Mouse (Mus musculus) bone marrow, adult 2 months (tissue): Measurements from ENCODE around the gene Ms4a2. TPM values are rescaled to one million over a fixed set of nuclear protein-coding genes. Genes with fewer than 3 reads are reported as not detected.
A peak's percentile ranks its signal among the peaks of the same experiment; 100 is the strongest.

Source experiments
- H3K27ac ChIP-seq: fragments of 200-500 bp; 2 replicates; pipeline ENCODE4 v1.5.1; 2012; ENCODE audit warnings: low read depth, mild to moderate bottlenecking, control low read depth, inconsistent platforms, low read length; ENCODE audit not compliant: control insufficient read depth, poor library complexity, insufficient read depth
- H3K4me1 ChIP-seq: fragments of 200-500 bp; 2 replicates; pipeline ENCODE4 v1.6.1; 2011; ENCODE audit warnings: low read length; ENCODE audit not compliant: control insufficient read depth, insufficient read depth
- H3K4me3 ChIP-seq: fragments of 200-500 bp; replicated peaks from 2 replicates; pipeline ENCODE3; 2011; ENCODE audit warnings: mild to moderate bottlenecking, low read depth, low read length, control low read depth; ENCODE audit not compliant: control insufficient read depth
- CTCF ChIP-seq: fragments of 200-500 bp; IDR thresholded peaks from 2 replicates; pipeline ENCODE4 v1.5.1; 2011; ENCODE audit warnings: low read length, control low read depth; ENCODE audit not compliant: control insufficient read depth, insufficient read depth
- POLR2A ChIP-seq: fragments of 200-500 bp; IDR thresholded peaks from 2 replicates; pipeline ENCODE4 v1.6.1; 2011; ENCODE audit warnings: low read depth, mild to moderate bottlenecking, control low read depth, low read length, borderline replicate concordance; ENCODE audit not compliant: control insufficient read depth
- WGBS: fragments of 180-500 bp; shearing (Covaris S2); methylation state at CpG from one replicate; pipeline ENCODE4 v1.1.7; 2018; 5-methylcytosine and 5-hydroxymethylcytosine counted together
- polyA plus RNA-seq: library from polyadenylated mRNA; stranded (reverse); fragments of >200 nt; gene quantifications from 2 replicates; pipeline ENCODE4 v1.2.4, GENCODE M21; 2011; ENCODE audit warnings: low replicate concordance; ENCODE audit not compliant: missing spikeins, insufficient read depth, insufficient read length

The Ms4a2 gene
- polyA plus RNA-seq, 1 experiment = 3.6 TPM

DNA sequence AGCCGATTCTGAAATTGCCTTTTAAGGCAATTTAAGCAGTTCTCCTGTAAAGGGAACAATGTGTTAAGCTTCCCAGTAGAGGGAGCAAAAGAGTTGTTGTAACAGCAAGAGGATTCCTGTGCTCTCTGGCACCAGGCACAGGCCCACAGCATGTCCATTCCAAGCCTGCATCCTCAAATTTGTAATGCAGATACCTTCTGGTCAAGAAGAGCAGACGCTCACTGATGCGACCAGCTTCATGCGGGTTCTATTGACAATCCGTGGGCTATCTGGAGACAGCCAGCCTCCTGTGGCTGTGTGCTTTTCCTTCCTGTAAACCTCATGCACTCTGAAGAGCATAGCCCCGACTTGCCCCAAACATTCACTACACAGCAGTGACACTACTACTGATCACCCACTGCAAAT is 12.0 kb downstream of the Ms4a2 start:
- WGBS = 2% methylated on average over 6 of the region's 6 CpGs
- Histone ChIP-seq H3K27ac (no peak overlapping the region), H3K4me3 (no peak overlapping the region), H3K4me1 (no peaks in the 10 kb centered on the region; the same call in 1 of the 2 replicates)
- TF ChIP-seq POLR2A (no peak), CTCF (0 out of 2 replicates have a peak, but pooled peaks have one; percentile 21)

DNA sequence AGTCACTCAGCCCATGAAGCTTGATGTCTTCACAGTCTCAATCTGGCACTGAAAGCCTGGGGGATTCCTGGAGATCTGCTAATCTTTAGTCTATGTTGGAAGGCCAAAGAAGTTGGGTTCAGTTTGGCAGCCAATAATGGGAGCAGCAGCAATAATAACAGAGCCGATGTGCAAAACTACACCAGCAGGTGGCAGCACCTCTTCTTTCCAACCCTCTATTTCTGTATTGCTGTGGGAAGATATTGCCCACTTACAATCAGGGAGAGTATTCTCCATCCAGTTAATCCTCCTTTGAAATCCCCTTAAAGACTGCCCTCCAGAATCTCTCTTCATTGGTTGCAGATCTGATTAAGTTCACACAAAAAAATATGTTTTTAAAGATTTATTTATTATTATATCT is 15.3 kb downstream of the Ms4a2 start:
- Histone ChIP-seq H3K27ac (no peak overlapping the region), H3K4me1 (no peaks in the 10 kb centered on the region), H3K4me3 (no peak overlapping the region)
- WGBS = 0% methylated on average over 1 of the region's 1 CpGs
- no peak for TF ChIP-seq POLR2A
- TF ChIP-seq CTCF = peak; percentile 37

DNA sequence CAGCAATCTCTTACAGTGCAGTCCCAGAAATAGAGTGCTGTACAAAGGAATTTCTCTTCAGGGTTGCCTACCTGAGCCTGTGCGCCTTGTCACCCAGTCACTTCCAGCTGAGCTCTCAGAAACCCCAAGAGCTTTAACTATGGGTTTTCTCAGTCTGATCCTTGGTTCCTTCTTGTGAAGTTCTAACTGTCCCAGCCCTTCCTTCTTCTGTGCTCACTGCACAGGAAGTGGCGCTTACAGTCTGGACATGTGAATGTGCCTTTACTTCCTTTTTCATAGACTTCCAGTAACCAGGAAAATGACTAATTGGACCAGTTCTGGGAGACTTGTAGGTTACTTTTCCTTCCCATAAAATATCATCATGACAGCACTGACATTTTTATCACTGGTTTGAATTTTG is 18.9 kb downstream of the Ms4a2 start, which contains the start of gene Ms4a6d:
Gene Ms4a6d (minus strand): TSS at position 247 of the 400 bp plus-strand sequence.
- TF ChIP-seq CTCF (no peak), POLR2A (no peak)
- Histone ChIP-seq H3K4me1 (no peaks in the 10 kb centered on the region), H3K4me3 (no peak within 1 kb of the TSS), H3K27ac (no peak within 1 kb of the TSS)
- 29% methylated on average over 2 of the region's 2 CpGs for whole genome bisulfite sequencing

DNA sequence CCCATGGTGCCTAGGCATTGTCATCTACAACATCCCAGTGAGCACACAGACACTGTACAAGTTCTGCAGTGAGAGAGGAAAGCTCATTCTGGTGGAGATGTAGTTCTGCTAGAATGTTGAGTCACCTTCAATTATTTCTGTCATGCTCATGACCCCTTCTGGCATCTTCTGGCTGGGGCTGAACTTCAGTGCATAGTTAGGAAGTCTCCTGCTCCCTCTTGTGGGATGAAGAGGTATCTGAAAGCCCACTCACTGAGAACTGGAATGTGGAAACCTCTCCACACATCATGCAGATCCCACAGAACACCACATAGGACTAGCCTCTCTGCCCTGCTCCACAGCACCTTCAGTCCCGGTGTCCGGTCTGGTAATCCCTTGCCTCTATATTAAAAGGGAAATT is 21.5 kb downstream of the Ms4a2 start:
- 90% methylated on average over 2 of the region's 2 CpGs for WGBS
- H3K4me3 ChIP-seq = no peak overlapping the region
- no peaks in the 10 kb centered on the region for H3K4me1 ChIP-seq
- TF ChIP-seq POLR2A (no peak), CTCF (peak; percentile 67)
- no peak overlapping the region for H3K27ac ChIP-seq

DNA sequence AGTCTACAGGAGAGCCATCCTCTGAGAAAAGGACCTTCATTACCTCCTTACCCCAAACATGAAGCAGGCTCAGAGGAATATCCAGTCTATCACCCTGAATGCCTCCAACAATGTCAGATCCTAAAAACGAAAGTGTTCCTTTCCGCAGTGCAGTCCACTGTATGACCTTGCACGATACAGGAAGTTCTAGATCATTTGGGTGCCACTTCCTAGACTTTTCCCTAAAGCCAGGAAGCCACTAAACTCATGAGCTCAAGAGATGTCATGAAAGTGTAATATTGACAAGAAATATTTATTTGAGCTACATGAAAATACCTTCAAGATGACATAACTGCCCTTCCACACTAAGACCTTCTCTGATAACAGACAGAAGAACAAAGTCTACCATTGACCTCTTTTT is 22.2 kb downstream of the Ms4a2 start:
- Histone ChIP-seq H3K27ac (no peak overlapping the region), H3K4me3 (no peak overlapping the region), H3K4me1 (no peaks in the 10 kb centered on the region)
- TF ChIP-seq CTCF = no peak
- no peak for TF ChIP-seq POLR2A
- 75% methylated on average over 3 of the region's 3 CpGs for WGBS

DNA sequence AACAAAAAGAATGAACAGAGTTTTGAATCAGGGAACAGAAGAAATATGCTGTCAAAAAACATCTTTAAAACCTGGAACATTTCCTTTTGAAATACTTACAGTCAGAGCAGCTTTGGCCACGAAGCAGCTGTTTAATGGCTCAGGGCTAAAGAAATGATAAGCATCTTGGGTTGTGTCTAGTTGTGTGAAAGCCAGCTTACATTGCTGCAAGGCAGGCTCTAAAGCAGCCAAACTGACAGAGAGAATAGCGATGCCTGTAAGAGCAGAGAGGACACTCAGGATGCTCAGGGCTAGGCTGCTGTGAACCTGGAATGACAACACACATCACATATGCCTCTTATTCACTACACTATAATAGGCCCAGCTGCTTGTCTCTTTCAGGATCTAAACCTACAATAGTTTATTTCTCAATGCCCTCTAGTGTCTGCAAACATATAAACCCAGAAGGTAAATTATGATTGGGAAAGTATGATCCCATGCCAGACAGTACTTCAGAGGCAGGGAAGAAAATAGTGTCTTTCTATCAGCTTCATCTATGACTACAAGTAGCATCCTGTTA is 33.5 kb downstream of the Ms4a2 start:
- TF ChIP-seq POLR2A (no peak), CTCF (no peak)
- Histone ChIP-seq H3K4me3 (no peak overlapping the region), H3K4me1 (no peaks in the 10 kb centered on the region; the same call in 1 of the 2 replicates), H3K27ac (no peak overlapping the region)
- 51% methylated on average over 2 of the region's 2 CpGs for WGBS

DNA sequence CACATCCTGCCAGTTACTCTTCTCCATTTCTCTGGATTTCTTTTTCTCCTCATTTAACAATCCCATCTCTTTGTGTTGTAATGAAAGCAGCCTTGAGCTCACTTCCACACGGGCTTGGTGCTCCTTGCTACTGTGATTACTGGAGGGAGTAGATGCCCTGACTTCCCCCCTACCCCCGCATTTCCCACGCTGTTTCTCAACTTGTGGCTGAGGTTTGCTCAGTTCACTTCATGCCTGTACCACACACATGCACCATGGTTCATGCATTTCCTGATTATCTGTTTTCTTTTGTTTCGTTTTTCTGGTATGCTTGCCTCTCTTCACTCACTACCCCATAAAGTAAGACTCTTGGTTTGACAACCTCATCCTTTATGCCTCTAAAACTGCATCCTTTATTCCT is 34.3 kb downstream of the Ms4a2 start:
- 22% methylated on average over 4 of the region's 4 CpGs for WGBS
- TF ChIP-seq POLR2A = no peak
- no peak for TF ChIP-seq CTCF
- Histone ChIP-seq H3K4me3 (no peak overlapping the region), H3K27ac (no peak overlapping the region), H3K4me1 (no peaks in the 10 kb centered on the region; the same call in 1 of the 2 replicates)

DNA sequence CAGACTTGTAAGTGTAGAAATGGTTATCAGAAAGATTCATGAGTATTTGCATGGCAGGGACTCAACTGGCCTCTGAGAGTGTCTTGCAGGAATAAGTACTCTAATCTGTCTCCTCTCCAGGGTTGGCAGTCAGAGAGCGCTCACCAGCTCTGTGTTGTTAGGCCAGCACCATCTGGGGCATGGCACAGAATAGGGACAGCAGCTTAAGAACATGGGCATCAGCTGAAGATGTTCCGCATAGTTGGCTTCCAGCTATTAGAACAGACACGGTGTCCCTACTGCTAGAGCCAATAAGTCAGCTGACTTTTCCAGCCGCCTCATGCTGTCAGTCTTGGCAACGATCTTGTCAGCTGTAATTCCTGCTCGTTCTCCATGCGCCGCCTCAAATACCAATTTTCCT is 48.6 kb downstream of the Ms4a2 start:
- Histone ChIP-seq H3K27ac (no peak overlapping the region), H3K4me3 (no peak overlapping the region), H3K4me1 (no peaks in the 10 kb centered on the region)
- TF ChIP-seq CTCF (no peak), POLR2A (no peak)
- 88% methylated on average over 8 of the region's 8 CpGs for WGBS

Other genes starting within 250 kb of the Ms4a2 start
- gene Ms4a4a, start 248.2 kb downstream of the Ms4a2 start, polyA plus RNA-seq = 1.6 and 4.3 TPM in 2 replicates
- gene Ms4a4c, start 218.9 kb downstream of the Ms4a2 start, polyA plus RNA-seq = 8.4 and 16.7 TPM in 2 replicates
- gene Ms4a4b, start 180.2 kb downstream of the Ms4a2 start, polyA plus RNA-seq = 2.3 and 9.6 TPM in 2 replicates
- gene Ms4a6c, start 154.4 kb downstream of the Ms4a2 start, polyA plus RNA-seq = 9.2 and 36.3 TPM in 2 replicates
- gene Gm8369, start 137.8 kb downstream of the Ms4a2 start, polyA plus RNA-seq = 2.4 and 11.9 TPM in 2 replicates
- 6.0 and 15.7 TPM in 2 replicates for gene Ms4a6b, start 107.2 kb downstream of the Ms4a2 start, polyA plus RNA-seq
- 2.0 and 2.8 TPM in 2 replicates for gene Ms4a4d, start 86.9 kb downstream of the Ms4a2 start, polyA plus RNA-seq
- gene Ms4a6d, start 18.9 kb downstream of the Ms4a2 start, polyA plus RNA-seq = 3.0 and 3.6 TPM in 2 replicates
- 51.9 and 110 TPM in 2 replicates for gene Ms4a3, start 17.1 kb upstream of the Ms4a2 start, polyA plus RNA-seq
- gene Oosp2, start 36.8 kb upstream of the Ms4a2 start, polyA plus RNA-seq = not detected in 2 replicates
- gene Oosp1, start 67.4 kb upstream of the Ms4a2 start, polyA plus RNA-seq = not detected in 2 replicates
- gene Oosp3, start 73.3 kb upstream of the Ms4a2 start, polyA plus RNA-seq = not detected in 2 replicates
- not detected in 2 replicates for gene Gif, start 123.8 kb upstream of the Ms4a2 start, polyA plus RNA-seq
- 17.4 and 17.5 TPM in 2 replicates for gene Mrpl16, start 146.7 kb upstream of the Ms4a2 start, polyA plus RNA-seq
- 4.7 and 7.3 TPM in 2 replicates for gene Stx3, start 195.7 kb upstream of the Ms4a2 start, polyA plus RNA-seq
- gene Olfr1417, start 215.5 kb upstream of the Ms4a2 start, polyA plus RNA-seq = not detected in 2 replicates
- not detected in 2 replicates for gene Olfr1418, start 237.3 kb upstream of the Ms4a2 start, polyA plus RNA-seq